Mouse (Mus musculus) CD4-positive naive resting alpha-beta T cell, adult 57 days (primary cell): Measurements from ENCODE around the gene Fezf2. TPM values are rescaled to one million over a fixed set of nuclear protein-coding genes. Genes with fewer than 3 reads are reported as not detected.

Experiments used
- total RNA-seq: library from RNA; stranded (reverse); gene quantifications from one replicate; pipeline ENCODE4 v1.2.4, GENCODE M21; 2023

The Fezf2 gene
- not detected for total RNA-seq

GRCm38 (mm10) chr14:12348089-12348488, at the start of gene Fezf2:
TSS of gene Fezf2 (minus strand) at chr14:12348189.

Other genes with a start within 250 kb of the Fezf2 start
- gene Gm49355, start 64.2 kb downstream of the Fezf2 start, total RNA-seq: not detected
- gene 3830406C13Rik, start 64.0 kb downstream of the Fezf2 start, total RNA-seq: 15.0 TPM